Mouse (Mus musculus): ENCODE results near the gene Dnajc4. TPM values are rescaled to one million over a fixed set of nuclear protein-coding genes. Genes with fewer than 3 reads are reported as not detected.

Gene Dnajc4
- polyA plus RNA-seq, 1 experiment from 2014 or later, result 24.0 TPM

GRCm38 (mm10) chr19:7014481-7015135 lies 22.2 kb upstream of the Dnajc4 start:
- H3K36me3 ChIP-seq, result peaks cover 31% of the 10 kb centered on the region
- 93% methylated on average over 20 of the region's 20 CpGs for WGBS
- no peak overlapping the region for H3K4me3 ChIP-seq
- H3K4me2 ChIP-seq (replicated peaks), result no peak overlapping the region
- H3K4me1 ChIP-seq, result no peaks in the 10 kb centered on the region
- H3K27me3 ChIP-seq, result no peaks in the 10 kb centered on the region
- H3K27ac ChIP-seq, result no peak overlapping the region
- no peak for ATAC-seq (ENCODE audit: low FRiP score)
- no peak overlapping the region for H3K9ac ChIP-seq
- H3K9me3 ChIP-seq (replicated peaks), result no peaks in the 10 kb centered on the region

DNA sequence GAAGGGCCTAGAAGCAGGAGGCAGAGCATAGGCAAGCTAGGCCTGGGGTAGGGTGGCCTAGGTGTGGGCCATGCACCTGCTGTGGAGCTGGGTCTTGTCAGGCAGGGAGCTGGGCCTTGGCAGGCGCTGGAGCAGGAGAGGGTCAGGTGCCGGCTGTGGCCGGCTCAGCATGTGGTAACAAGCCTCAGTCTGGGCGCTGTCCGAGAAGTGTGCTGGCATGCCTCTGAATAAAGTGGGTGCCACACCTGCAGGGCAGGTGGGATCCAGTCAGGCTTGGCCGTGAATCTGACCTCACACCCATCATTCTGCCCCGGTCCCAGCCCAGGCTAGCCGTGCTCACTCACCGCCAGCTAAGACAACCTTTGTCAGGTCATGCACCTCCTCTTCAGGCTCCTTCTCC lies 21.6 kb upstream of the Dnajc4 start:
- peaks cover 24% of the 10 kb centered on the region for H3K36me3 ChIP-seq
- H3K27ac ChIP-seq, result no peak overlapping the region
- H3K4me3 ChIP-seq, result no peak overlapping the region
- no peak overlapping the region for H3K9ac ChIP-seq
- no peaks in the 10 kb centered on the region for H3K4me1 ChIP-seq
- H3K27me3 ChIP-seq, result no peaks in the 10 kb centered on the region
- 85% methylated on average over 9 of the region's 9 CpGs for WGBS
- H3K9me3 ChIP-seq (replicated peaks), result no peaks in the 10 kb centered on the region
- no peak for ATAC-seq (ENCODE audit: low FRiP score)
- H3K4me2 ChIP-seq (replicated peaks), result no peak overlapping the region

GRCm38 (mm10) chr19:7012426-7012825 lies 20.1 kb upstream of the Dnajc4 start:
- Histone ChIP-seq H3K4me1 (no peaks in the 10 kb centered on the region), H3K27ac (no peak overlapping the region), H3K9me3 (replicated peaks) (no peaks in the 10 kb centered on the region), H3K4me3 (no peak overlapping the region), H3K27me3 (no peaks in the 10 kb centered on the region), H3K4me2 (replicated peaks) (no peak overlapping the region), H3K36me3 (peaks cover 10% of the 10 kb centered on the region; the same call in 1 of the 2 replicates), H3K9ac (no peak overlapping the region)
- 68% methylated on average over 4 of the region's 4 CpGs for WGBS
- no peak for ATAC-seq (ENCODE audit: low FRiP score)

GRCm38 (mm10) chr19:7006892-7007593 lies 14.7 kb upstream of the Dnajc4 start:
- H3K4me3 ChIP-seq, result no peak overlapping the region
- no peaks in the 10 kb centered on the region for H3K4me1 ChIP-seq
- H3K27me3 ChIP-seq, result no peaks in the 10 kb centered on the region
- H3K9ac ChIP-seq, result no peak overlapping the region
- no peaks in the 10 kb centered on the region for H3K9me3 ChIP-seq (replicated peaks)
- no peak overlapping the region for H3K4me2 ChIP-seq (replicated peaks)
- 88% methylated on average over 9 of the region's 9 CpGs for WGBS
- no peak overlapping the region for H3K27ac ChIP-seq
- H3K36me3 ChIP-seq, result no peaks in the 10 kb centered on the region
- no peak for ATAC-seq (ENCODE audit: low FRiP score)

DNA sequence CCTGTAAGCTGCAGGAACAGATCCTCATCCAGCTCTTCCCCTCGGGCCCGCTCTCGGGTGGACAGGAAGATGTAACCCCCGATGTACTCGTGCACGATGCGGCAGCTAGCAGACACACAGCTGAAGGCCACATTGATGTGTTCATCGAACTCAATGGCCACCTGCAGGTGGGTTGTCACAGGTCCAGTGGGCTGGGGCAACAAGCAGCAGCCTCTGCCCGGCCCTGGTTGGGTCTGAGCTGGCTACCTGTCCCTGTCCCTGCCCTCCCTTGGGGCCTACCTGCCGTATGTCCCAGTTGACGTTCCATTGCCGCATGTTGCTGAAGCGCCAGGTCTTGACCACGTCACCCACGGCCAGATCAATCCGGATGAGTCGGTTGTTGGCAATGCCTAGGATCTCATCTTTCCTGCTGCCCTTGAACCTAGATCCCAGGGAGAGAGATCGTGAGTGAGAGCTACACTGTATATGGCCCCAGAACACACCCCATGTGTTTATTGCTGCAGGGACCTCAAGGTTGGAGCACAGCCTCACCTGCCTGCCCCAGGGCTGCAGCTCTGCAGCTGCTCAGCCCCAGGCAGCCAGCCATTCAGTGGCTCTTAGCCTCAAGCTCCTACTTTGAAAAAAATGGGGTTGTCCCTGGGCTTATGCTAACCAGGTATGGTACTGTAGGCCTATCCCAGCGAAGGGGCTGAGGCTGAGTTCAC lies 7.1 kb upstream of the Dnajc4 start:
- no peak overlapping the region for H3K27ac ChIP-seq
- no peak overlapping the region for H3K4me2 ChIP-seq (replicated peaks)
- H3K4me3 ChIP-seq, result no peak overlapping the region
- H3K9me3 ChIP-seq (replicated peaks), result no peaks in the 10 kb centered on the region
- peaks cover 25% of the 10 kb centered on the region for H3K36me3 ChIP-seq
- WGBS, result 95% methylated on average over 19 of the region's 19 CpGs
- H3K27me3 ChIP-seq, result no peaks in the 10 kb centered on the region
- H3K4me1 ChIP-seq, result peaks cover 25% of the 10 kb centered on the region
- no peak overlapping the region for H3K9ac ChIP-seq
- no peak for ATAC-seq (ENCODE audit: low FRiP score)

DNA sequence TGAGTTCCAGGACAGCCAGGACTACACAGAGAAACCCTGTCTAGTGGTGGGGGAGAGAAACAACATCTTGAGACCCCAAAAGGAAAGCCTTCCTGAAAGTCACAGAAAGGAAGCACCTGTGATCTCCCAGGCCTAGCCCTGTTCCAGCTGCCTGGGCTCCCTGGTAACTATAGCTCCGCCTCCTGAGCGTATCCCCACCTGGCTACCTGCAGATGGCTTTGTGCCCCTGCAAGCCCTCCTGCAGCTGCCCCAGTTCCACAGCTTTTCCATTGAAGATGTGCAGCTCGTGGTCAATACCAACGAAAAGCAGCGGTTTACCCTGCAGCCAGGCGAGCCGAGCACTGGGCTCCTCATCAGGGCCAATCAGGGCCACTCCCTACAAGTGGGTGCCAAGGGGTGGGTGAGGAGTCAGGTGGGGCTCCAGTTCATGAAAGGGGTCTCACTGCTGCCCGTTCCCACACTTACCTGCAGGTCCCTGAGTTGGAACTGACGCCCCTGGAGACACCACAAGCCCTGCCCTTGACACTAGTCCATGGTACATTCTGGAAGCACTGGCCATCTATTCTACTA lies 5.4 kb upstream of the Dnajc4 start:
- Histone ChIP-seq H3K4me1 (peaks cover 35% of the 10 kb centered on the region), H3K9ac (peak overlapping the region; percentile 18; the same call in 1 of the 2 replicates), H3K36me3 (peaks cover 25% of the 10 kb centered on the region), H3K4me2 (replicated peaks) (no peak overlapping the region), H3K27me3 (no peaks in the 10 kb centered on the region), H3K4me3 (no peak overlapping the region), H3K27ac (no peak overlapping the region), H3K9me3 (replicated peaks) (no peaks in the 10 kb centered on the region)
- 88% methylated on average over 9 of the region's 9 CpGs for WGBS
- ATAC-seq (ENCODE audit: low FRiP score), result no peak

GRCm38 (mm10) chr19:6996006-6996405 lies 3.6 kb upstream of the Dnajc4 start, which contains the start of the genes Nudt22 and Trpt1:
Nudt22 (minus strand) TSS chr19:6996117.
Trpt1 (plus strand) TSS chr19:6996131.
- ATAC-seq (ENCODE audit: low FRiP score), result peak; percentile 73
- WGBS, result 1% methylated on average over 24 of the region's 24 CpGs
- no peaks in the 10 kb centered on the region for H3K9me3 ChIP-seq (replicated peaks)
- peak within 1 kb of the TSS; percentile 71 for H3K9ac ChIP-seq
- H3K4me2 ChIP-seq (replicated peaks), result peak within 1 kb of the TSS; percentile 80
- peaks cover 42% of the 10 kb centered on the region for H3K4me1 ChIP-seq
- no peaks in the 10 kb centered on the region for H3K27me3 ChIP-seq
- peak within 1 kb of the TSS; percentile 79 for H3K27ac ChIP-seq
- H3K4me3 ChIP-seq, result peak within 1 kb of the TSS; percentile 54
- peaks cover 25% of the 10 kb centered on the region for H3K36me3 ChIP-seq

GRCm38 (mm10) chr19:6995255-6995991 lies 3.1 kb upstream of the Dnajc4 start:
- peak overlapping the region; percentile 71 for H3K9ac ChIP-seq
- peak overlapping the region; percentile 80 for H3K4me2 ChIP-seq (replicated peaks)
- 52% methylated on average over 21 of the region's 21 CpGs for WGBS

GRCm38 (mm10) chr19:6994489-6994888 lies 2.1 kb upstream of the Dnajc4 start:
- H3K4me1 ChIP-seq, result peaks cover 42% of the 10 kb centered on the region

More at GRCm38 (mm10) chr19:6995255-6995991, 3.1 kb upstream of the Dnajc4 start:
- no peak for ATAC-seq (ENCODE audit: low FRiP score)
- Histone ChIP-seq H3K9me3 (replicated peaks) (no peaks in the 10 kb centered on the region), H3K27ac (no peak overlapping the region), H3K36me3 (peaks cover 24% of the 10 kb centered on the region), H3K4me3 (peak overlapping the region; percentile 54), H3K27me3 (no peaks in the 10 kb centered on the region), H3K4me1 (peaks cover 42% of the 10 kb centered on the region)

GRCm38 (mm10) chr19:6994002-6994401 lies 1.6 kb upstream of the Dnajc4 start:
- H3K9ac ChIP-seq, result no peak overlapping the region
- H3K27ac ChIP-seq, result no peak overlapping the region
- ATAC-seq (ENCODE audit: low FRiP score), result no peak
- peaks cover 42% of the 10 kb centered on the region for H3K4me1 ChIP-seq
- no peak overlapping the region for H3K4me3 ChIP-seq
- H3K9me3 ChIP-seq (replicated peaks), result no peaks in the 10 kb centered on the region
- H3K27me3 ChIP-seq, result no peaks in the 10 kb centered on the region
- 87% methylated on average over 8 of the region's 8 CpGs for WGBS
- no peak overlapping the region for H3K4me2 ChIP-seq (replicated peaks)
- H3K36me3 ChIP-seq, result peaks cover 10% of the 10 kb centered on the region

More at GRCm38 (mm10) chr19:6994489-6994888, 2.1 kb upstream of the Dnajc4 start:
- Histone ChIP-seq H3K27ac (no peak overlapping the region), H3K9ac (peak overlapping the region; percentile 71; the same call in 1 of the 2 replicates), H3K4me2 (replicated peaks) (peak overlapping the region; percentile 80; the same call in 1 of the 2 replicates), H3K4me3 (no peak overlapping the region), H3K36me3 (peaks cover 15% of the 10 kb centered on the region), H3K9me3 (replicated peaks) (no peaks in the 10 kb centered on the region), H3K27me3 (no peaks in the 10 kb centered on the region)
- ATAC-seq (ENCODE audit: low FRiP score), result no peak
- 86% methylated on average over 8 of the region's 8 CpGs for WGBS

GRCm38 (mm10) chr19:6993011-6993770 lies 819 bp upstream of the Dnajc4 start:
- H3K9me3 ChIP-seq (replicated peaks), result no peaks in the 10 kb centered on the region
- peak overlapping the region; percentile 51 for H3K4me3 ChIP-seq
- ATAC-seq (ENCODE audit: low FRiP score), result no peak; the same call in 1 of the 2 replicates
- 64% methylated on average over 14 of the region's 14 CpGs for WGBS
- peak overlapping the region; percentile 57 for H3K9ac ChIP-seq
- peaks cover 43% of the 10 kb centered on the region for H3K4me1 ChIP-seq
- H3K4me2 ChIP-seq (replicated peaks), result peak overlapping the region; percentile 88
- peak overlapping the region; percentile 53; the same call in 1 of the 2 replicates for H3K27ac ChIP-seq
- peaks cover 2% of the 10 kb centered on the region; the same call in 1 of the 2 replicates for H3K36me3 ChIP-seq
- H3K27me3 ChIP-seq, result no peaks in the 10 kb centered on the region
